Mouse (Mus musculus) embryonic fibroblast, embryonic 13.5 days (primary cell): ENCODE results near the gene Sdhaf3.

ENCODE experiments used
- CTCF ChIP-seq: IDR thresholded peaks from 2 replicates; pipeline ENCODE4 v1.5.1; 2011; ENCODE audit warnings: mild to moderate bottlenecking, control low read depth, low read length, moderate library complexity, borderline replicate concordance; ENCODE audit not compliant: insufficient read depth
- POLR2A ChIP-seq: IDR thresholded peaks from 2 replicates; pipeline ENCODE4 v1.6.1; 2011; ENCODE audit warnings: low read depth, mild to moderate bottlenecking, control low read depth, low read length, moderate library complexity

- no peak for TF ChIP-seq POLR2A
- TF ChIP-seq CTCF = no peak
Observed at GRCm38 (mm10) chr6:7083661-7084060, 127.9 kb downstream of the Sdhaf3 start.
